Mouse (Mus musculus): ENCODE data around the gene Gon7. TPM values are rescaled to one million over a fixed set of nuclear protein-coding genes. Genes with fewer than 3 reads are reported as not detected.

Gon7 gene
- polyA plus RNA-seq, 1 experiment from 2014 or later, result 44.5 TPM

- 61% methylated on average over 2 of the region's 2 CpGs for WGBS
- ATAC-seq (ENCODE audit: low FRiP score), result no peak
- H3K36me3 ChIP-seq, result no peaks in the 10 kb centered on the region
These were observed 43.5 kb downstream of the Gon7 start for GRCm38 (mm10) chr12:102714116-102714515.

GRCm38 (mm10) chr12:102713153-102713865 is 44.3 kb downstream of the Gon7 start:
- WGBS, result 77% methylated on average over 20 of the region's 20 CpGs
- no peaks in the 10 kb centered on the region for H3K4me1 ChIP-seq
- no peaks in the 10 kb centered on the region for H3K36me3 ChIP-seq
- H3K4me3 ChIP-seq, result no peak overlapping the region
- no peak overlapping the region for H3K9ac ChIP-seq
- no peak overlapping the region for H3K27ac ChIP-seq
- H3K9me3 ChIP-seq (replicated peaks), result no peaks in the 10 kb centered on the region
- no peak overlapping the region for H3K4me2 ChIP-seq (replicated peaks)
- ATAC-seq (ENCODE audit: low FRiP score), result no peak
- no peaks in the 10 kb centered on the region for H3K27me3 ChIP-seq

More at GRCm38 (mm10) chr12:102714116-102714515, 43.5 kb downstream of the Gon7 start:
- H3K4me2 ChIP-seq (replicated peaks), result no peak overlapping the region
- no peaks in the 10 kb centered on the region for H3K9me3 ChIP-seq (replicated peaks)
- no peak overlapping the region for H3K4me3 ChIP-seq
- no peak overlapping the region for H3K27ac ChIP-seq
- no peaks in the 10 kb centered on the region for H3K27me3 ChIP-seq
- H3K4me1 ChIP-seq, result no peaks in the 10 kb centered on the region
- H3K9ac ChIP-seq, result no peak overlapping the region

- Histone ChIP-seq H3K9ac (no peak overlapping the region), H3K9me3 (replicated peaks) (no peaks in the 10 kb centered on the region), H3K4me3 (no peak overlapping the region), H3K4me2 (replicated peaks) (no peak overlapping the region), H3K27ac (no peak overlapping the region), H3K36me3 (no peaks in the 10 kb centered on the region), H3K27me3 (0 out of 2 replicates have a peak, but pooled peaks cover 4% of the 10 kb centered on the region), H3K4me1 (peaks cover 1% of the 10 kb centered on the region)
- ATAC-seq (ENCODE audit: low FRiP score), result no peak
- 58% methylated on average over 4 of the region's 4 CpGs for WGBS
These were observed 46.7 kb downstream of the Gon7 start for GRCm38 (mm10) chr12:102710851-102711375.

DNA sequence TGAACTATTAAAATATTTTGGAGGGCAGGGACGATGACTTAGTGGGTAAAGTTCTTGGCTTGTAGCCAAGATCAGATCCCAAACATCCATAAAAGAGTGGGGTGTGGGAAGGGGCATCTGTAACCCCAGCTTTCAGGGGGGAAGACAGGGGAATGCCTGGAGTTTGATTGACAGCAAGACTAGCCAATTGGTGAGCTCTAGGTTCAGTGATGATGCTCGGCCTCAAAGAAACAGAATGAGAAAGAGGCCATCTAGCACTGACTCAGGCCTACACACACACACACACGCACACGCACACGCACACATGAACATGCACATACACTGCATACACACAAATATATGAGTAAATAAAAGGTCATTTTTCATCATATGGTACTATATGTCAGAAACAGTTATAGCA is 47.7 kb downstream of the Gon7 start:
- H3K4me3 ChIP-seq, result no peak overlapping the region
- no peaks in the 10 kb centered on the region for H3K36me3 ChIP-seq
- H3K4me2 ChIP-seq (replicated peaks), result no peak overlapping the region
- H3K4me1 ChIP-seq, result peaks cover 9% of the 10 kb centered on the region
- 87% methylated on average over 5 of the region's 5 CpGs for WGBS
- no peaks in the 10 kb centered on the region for H3K9me3 ChIP-seq (replicated peaks)
- no peak for ATAC-seq (ENCODE audit: low FRiP score)
- H3K27me3 ChIP-seq, result 0 out of 2 replicates have a peak, but pooled peaks cover 4% of the 10 kb centered on the region
- H3K27ac ChIP-seq, result no peak overlapping the region
- H3K9ac ChIP-seq, result no peak overlapping the region

- Histone ChIP-seq H3K4me1 (peaks cover 20% of the 10 kb centered on the region), H3K4me2 (replicated peaks) (no peak overlapping the region), H3K36me3 (no peaks in the 10 kb centered on the region), H3K4me3 (no peak overlapping the region), H3K27ac (no peak overlapping the region), H3K9me3 (replicated peaks) (no peaks in the 10 kb centered on the region), H3K9ac (no peak overlapping the region), H3K27me3 (0 out of 2 replicates have a peak, but pooled peaks cover 4% of the 10 kb centered on the region)
- WGBS, result 73% methylated on average over 11 of the region's 11 CpGs
- ATAC-seq (ENCODE audit: low FRiP score), result no peak
These were observed 49.4 kb downstream of the Gon7 start for GRCm38 (mm10) chr12:102708220-102708619.

DNA sequence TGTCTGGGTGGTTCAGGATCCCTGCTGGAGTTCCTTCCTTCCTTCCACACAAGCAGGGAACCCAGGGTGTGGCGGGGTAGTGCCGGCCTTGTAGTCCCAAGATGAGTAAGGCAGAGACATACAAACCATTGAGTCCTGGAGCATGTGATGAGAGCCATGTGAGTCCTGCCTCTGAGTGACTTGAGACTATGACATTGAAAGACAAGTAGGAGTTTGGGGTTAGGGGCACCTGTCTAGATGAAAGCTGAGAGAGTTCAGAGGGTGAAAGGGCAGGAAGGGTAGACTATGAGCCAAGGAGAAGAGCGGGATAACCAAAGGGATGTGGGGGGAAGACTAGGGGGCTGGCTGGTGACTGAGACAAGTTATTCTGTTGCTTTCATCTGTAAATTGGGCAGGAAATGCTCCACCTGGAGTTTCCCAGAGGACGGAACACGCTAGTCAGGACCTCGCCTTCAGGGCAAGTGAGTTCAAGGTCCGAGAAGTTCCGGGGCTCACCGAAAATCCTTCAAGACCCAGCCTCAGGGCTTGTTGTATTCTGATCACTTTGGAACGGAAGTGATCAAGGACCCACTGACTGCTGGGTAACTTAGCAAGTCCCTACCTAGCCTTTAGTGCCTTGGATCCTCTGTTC is 50.7 kb downstream of the Gon7 start:
- H3K4me1 ChIP-seq, result peaks cover 31% of the 10 kb centered on the region
- no peaks in the 10 kb centered on the region for H3K36me3 ChIP-seq

DNA sequence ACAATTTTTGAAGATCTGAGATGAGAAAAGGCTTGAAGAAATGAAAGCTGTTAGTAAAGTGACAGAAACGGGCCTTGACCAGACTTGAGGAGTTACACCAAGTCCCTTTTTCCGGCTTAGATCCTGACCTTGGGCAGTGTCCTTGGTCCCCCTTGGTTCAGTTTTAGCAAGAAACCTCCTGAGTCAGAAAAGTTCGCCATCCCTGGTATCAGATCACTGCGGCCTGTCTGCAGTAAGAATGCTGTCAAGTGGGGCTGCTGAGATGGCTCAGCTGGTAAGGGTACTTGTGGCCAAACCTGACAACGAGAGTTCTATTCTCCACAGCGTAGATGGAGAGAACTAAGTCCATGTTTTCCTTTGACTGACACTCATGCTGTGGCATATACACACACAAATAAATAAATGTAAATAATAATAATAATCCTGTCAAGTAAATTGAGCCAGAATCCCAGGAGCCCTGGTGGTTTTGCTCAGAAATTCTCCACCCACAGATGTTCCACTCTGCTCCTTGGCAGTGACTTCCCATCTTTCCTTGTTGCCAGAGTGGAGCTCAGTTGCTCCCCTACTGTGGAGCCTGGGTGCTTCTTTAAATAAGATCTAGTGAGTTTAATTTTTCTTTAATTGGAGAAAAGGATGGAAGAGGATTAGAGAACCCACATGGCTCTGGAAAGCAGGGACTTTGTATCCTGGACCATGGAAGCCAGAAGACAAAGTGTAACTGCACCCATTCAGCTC is 51.5 kb downstream of the Gon7 start:
- peak overlapping the region; percentile 97 for H3K4me2 ChIP-seq (replicated peaks)
- no peak overlapping the region for H3K4me3 ChIP-seq
- no peaks in the 10 kb centered on the region for H3K9me3 ChIP-seq (replicated peaks)
- peaks cover 33% of the 10 kb centered on the region for H3K4me1 ChIP-seq
- H3K36me3 ChIP-seq, result no peaks in the 10 kb centered on the region
- 79% methylated on average over 6 of the region's 6 CpGs for WGBS
- H3K9ac ChIP-seq, result no peak overlapping the region
- no peak overlapping the region for H3K27ac ChIP-seq
- H3K27me3 ChIP-seq, result 0 out of 2 replicates have a peak, but pooled peaks cover 4% of the 10 kb centered on the region
- ATAC-seq (ENCODE audit: low FRiP score), result no peak

More for the DNA sequence above, 50.7 kb downstream of the Gon7 start:
- WGBS, result 83% methylated on average over 10 of the region's 10 CpGs
- no peak for ATAC-seq (ENCODE audit: low FRiP score)
- H3K4me3 ChIP-seq, result no peak overlapping the region
- H3K9ac ChIP-seq, result no peak overlapping the region
- no peak overlapping the region for H3K4me2 ChIP-seq (replicated peaks)
- no peak overlapping the region for H3K27ac ChIP-seq
- no peaks in the 10 kb centered on the region for H3K9me3 ChIP-seq (replicated peaks)
- 0 out of 2 replicates have a peak, but pooled peaks cover 4% of the 10 kb centered on the region for H3K27me3 ChIP-seq

- ATAC-seq (ENCODE audit: low FRiP score), result peak; percentile 89
- H3K9me3 ChIP-seq (replicated peaks), result no peaks in the 10 kb centered on the region
- peak overlapping the region; percentile 79 for H3K9ac ChIP-seq
- H3K27me3 ChIP-seq, result 0 out of 2 replicates have a peak, but pooled peaks cover 4% of the 10 kb centered on the region
- no peaks in the 10 kb centered on the region for H3K36me3 ChIP-seq
- peaks cover 35% of the 10 kb centered on the region for H3K4me1 ChIP-seq
- H3K27ac ChIP-seq, result peak overlapping the region; percentile 89
- H3K4me3 ChIP-seq, result peak overlapping the region; percentile 80
- H3K4me2 ChIP-seq (replicated peaks), result peak overlapping the region; percentile 97
- 4% methylated on average over 28 of the region's 45 CpGs for WGBS
These were observed 52.3 kb downstream of the Gon7 start for GRCm38 (mm10) chr12:102705216-102705871.

GRCm38 (mm10) chr12:102704457-102705198 is 53.0 kb downstream of the Gon7 start, which contains the start of gene Itpk1:
Itpk1 (minus strand) TSS chr12:102704930.
- peak; percentile 88 for ATAC-seq (ENCODE audit: low FRiP score)
- Histone ChIP-seq H3K9me3 (replicated peaks) (no peaks in the 10 kb centered on the region), H3K4me3 (peak within 1 kb of the TSS; percentile 80), H3K27ac (peak within 1 kb of the TSS; percentile 89), H3K4me2 (replicated peaks) (peak within 1 kb of the TSS; percentile 97), H3K36me3 (no peaks in the 10 kb centered on the region), H3K27me3 (0 out of 2 replicates have a peak, but pooled peaks cover 4% of the 10 kb centered on the region), H3K4me1 (peaks cover 36% of the 10 kb centered on the region), H3K9ac (peak within 1 kb of the TSS; percentile 79)
- under 1% methylated on average over 62 of the region's 105 CpGs for WGBS

- Histone ChIP-seq H3K36me3 (no peaks in the 10 kb centered on the region), H3K4me2 (replicated peaks) (peak overlapping the region; percentile 97), H3K27ac (peak overlapping the region; percentile 67), H3K27me3 (0 out of 2 replicates have a peak, but pooled peaks cover 4% of the 10 kb centered on the region), H3K4me1 (peaks cover 42% of the 10 kb centered on the region), H3K9ac (peak overlapping the region; percentile 79), H3K9me3 (replicated peaks) (no peaks in the 10 kb centered on the region), H3K4me3 (peak overlapping the region; percentile 80)
- ATAC-seq (ENCODE audit: low FRiP score), result 0 out of 2 replicates have a peak, but pooled peaks have one; percentile 3
- WGBS, result 6% methylated on average over 17 of the region's 17 CpGs
These were observed 53.6 kb downstream of the Gon7 start for GRCm38 (mm10) chr12:102703921-102704408.

DNA sequence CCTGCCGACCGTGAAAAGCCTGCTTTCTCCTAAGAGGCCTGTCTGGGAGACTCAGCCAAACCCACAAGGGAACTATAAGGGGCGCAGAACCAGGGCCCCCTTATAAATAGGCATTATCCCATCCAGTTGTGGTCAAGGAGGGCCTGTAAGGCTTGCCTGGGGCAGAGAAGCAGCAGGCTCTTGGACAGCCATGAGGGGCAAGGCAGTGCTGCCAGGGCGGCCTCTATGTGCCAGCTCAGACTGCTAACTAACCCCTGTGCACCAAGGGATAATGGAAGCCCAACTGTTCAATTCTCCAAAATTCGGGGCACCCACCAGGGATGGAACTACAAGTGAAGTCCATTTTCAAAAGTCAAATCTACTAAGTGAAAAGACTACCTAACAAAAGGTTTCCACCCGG is 54.2 kb downstream of the Gon7 start:
- Histone ChIP-seq H3K27me3 (0 out of 2 replicates have a peak, but pooled peaks cover 4% of the 10 kb centered on the region), H3K9ac (peak overlapping the region; percentile 79; the same call in 1 of the 2 replicates), H3K36me3 (no peaks in the 10 kb centered on the region), H3K27ac (no peak overlapping the region), H3K4me3 (peak overlapping the region; percentile 80), H3K4me2 (replicated peaks) (peak overlapping the region; percentile 97), H3K4me1 (peaks cover 48% of the 10 kb centered on the region), H3K9me3 (replicated peaks) (no peaks in the 10 kb centered on the region)
- 29% methylated on average over 6 of the region's 6 CpGs for WGBS
- no peak for ATAC-seq (ENCODE audit: low FRiP score)
